Mouse (Mus musculus) neural tube, embryonic 13.5 days (tissue): ENCODE results near the gene Ascl2. TPM values are rescaled to one million over a fixed set of nuclear protein-coding genes. Genes with fewer than 3 reads are reported as not detected.

Experiments used
- ATAC-seq: fragments of 200-750 bp; cut with Nextera tagmentation; 2 replicates; pipeline ENCODE4 v1.8.0; 2017; ENCODE audit warnings: low read depth, mild to moderate bottlenecking, moderate TSS enrichment, moderate library complexity
- H3K27ac ChIP-seq: fragments of 300-500 bp; sonication (generic); replicated peaks from 2 replicates; pipeline ENCODE4 v1.5.1; 2015; ENCODE audit warnings: moderate library complexity, mild to moderate bottlenecking, inconsistent platforms
- H3K27me3 ChIP-seq: fragments of 300-500 bp; sonication (generic); 2 replicates; pipeline ENCODE4 v1.6.1; 2015; ENCODE audit warnings: mild to moderate bottlenecking, inconsistent platforms
- H3K36me3 ChIP-seq: fragments of 300-500 bp; sonication (generic); 2 replicates; pipeline ENCODE4 v1.6.1; 2015; ENCODE audit warnings: mild to moderate bottlenecking, inconsistent platforms
- H3K4me1 ChIP-seq: fragments of 300-500 bp; sonication (generic); replicated peaks from 2 replicates; pipeline ENCODE4 v1.6.1; 2015; ENCODE audit warnings: inconsistent platforms
- H3K4me2 ChIP-seq: fragments of 300-500 bp; sonication (generic); 2 replicates; pipeline ENCODE4 v1.6.1; 2015; ENCODE audit warnings: inconsistent platforms, mild to moderate bottlenecking, moderate library complexity
- H3K4me3 ChIP-seq: fragments of 300-500 bp; sonication (generic); 2 replicates; pipeline ENCODE4 v1.5.1; 2015; ENCODE audit warnings: mild to moderate bottlenecking, inconsistent platforms
- H3K9ac ChIP-seq: fragments of 300-500 bp; sonication (generic); 2 replicates; pipeline ENCODE4 v1.6.1; 2015; ENCODE audit warnings: moderate library complexity, mild to moderate bottlenecking, inconsistent platforms
- H3K9me3 ChIP-seq: fragments of 300-500 bp; sonication (generic); 2 replicates; pipeline ENCODE4 v1.6.1; 2016; ENCODE audit warnings: inconsistent platforms
- WGBS: fragments of 180-500 bp; shearing (Covaris S2); methylation state at CpG from one replicate; pipeline ENCODE4 v1.1.7; 2015; 5-methylcytosine and 5-hydroxymethylcytosine counted together
- polyA plus RNA-seq: library from polyadenylated mRNA; unstranded; fragments of >200 nt; fragmentation: Nextera tagmentation; extraction: Ambion mirVana; gene quantifications from 2 replicates; pipeline ENCODE4 v1.2.1, GENCODE M21; 2015

Gene Ascl2
- polyA plus RNA-seq = 0.55 and 0.98 TPM in 2 replicates

DNA sequence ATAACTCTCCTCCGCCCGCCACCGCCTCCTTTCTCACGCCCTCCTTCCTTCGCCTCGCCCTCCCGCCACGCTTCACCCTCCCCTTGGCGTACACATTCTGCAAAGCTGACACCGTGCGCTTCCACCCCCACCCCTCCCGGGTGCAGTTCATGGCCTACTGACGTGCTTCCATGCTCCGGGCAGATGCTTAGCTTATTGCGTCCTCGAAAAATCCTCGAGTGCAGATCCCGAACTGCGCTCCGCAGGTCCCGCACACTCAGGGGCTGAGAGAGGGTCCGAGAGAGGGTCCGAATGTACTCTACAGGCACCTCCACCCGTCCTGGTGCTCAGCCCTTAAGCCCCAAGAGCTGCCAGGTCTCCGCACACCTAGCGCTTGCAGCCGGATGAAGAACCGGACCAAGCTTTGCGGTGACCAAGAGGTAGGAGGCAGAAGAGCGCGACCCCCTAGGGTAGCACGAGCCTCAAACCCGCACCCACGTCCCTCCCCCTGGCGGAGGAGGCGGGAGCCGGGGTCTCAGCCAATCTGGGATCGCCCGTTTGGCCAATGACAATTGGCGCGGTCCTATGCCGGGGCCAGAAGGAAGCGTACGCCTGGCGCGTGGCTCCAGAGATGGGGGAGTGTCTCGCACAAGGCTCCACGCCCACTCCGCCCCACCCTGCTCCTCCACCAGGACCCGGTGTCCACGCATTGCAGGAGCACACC, at the start of gene Ascl2:
TSS of gene Ascl2 (minus strand) at position 456 of the 703 bp plus-strand sequence.
- H3K9ac ChIP-seq = peak within 1 kb of the TSS; percentile 46
- H3K9me3 ChIP-seq = no peaks in the 10 kb centered on the region
- H3K4me3 ChIP-seq = peak within 1 kb of the TSS; percentile 44
- peak within 1 kb of the TSS; percentile 88 for H3K4me2 ChIP-seq
- H3K4me1 ChIP-seq = peaks cover 25% of the 10 kb centered on the region
- H3K36me3 ChIP-seq = no peaks in the 10 kb centered on the region
- no peak within 1 kb of the TSS for H3K27ac ChIP-seq
- peak; percentile 60 for ATAC-seq
- peaks cover 85% of the 10 kb centered on the region for H3K27me3 ChIP-seq
- WGBS = 1% methylated on average over 50 of the region's 51 CpGs

DNA sequence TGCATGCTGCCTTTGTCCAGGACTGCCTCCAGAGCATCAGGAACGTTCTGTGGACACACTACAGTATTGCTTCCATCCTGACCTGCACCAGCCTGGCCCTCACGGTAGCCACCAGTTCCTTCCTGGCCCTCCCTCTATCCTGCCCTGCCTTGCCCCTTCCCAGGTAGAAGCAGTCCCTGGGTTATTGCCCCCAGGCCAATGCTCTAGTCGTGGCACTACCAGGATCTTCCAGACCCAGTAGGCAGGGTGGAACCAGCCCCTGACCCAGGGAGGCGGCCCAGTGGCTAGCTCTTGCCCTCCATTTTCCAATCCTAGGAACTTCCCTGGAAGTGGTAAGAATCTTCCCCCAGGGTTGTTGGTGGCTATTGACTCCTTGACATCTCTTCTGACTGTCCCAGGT, 48.1 kb upstream of the Ascl2 start:
- ATAC-seq = no peak
- 78% methylated on average over 4 of the region's 4 CpGs for whole genome bisulfite sequencing
- no peaks in the 10 kb centered on the region for H3K36me3 ChIP-seq
- H3K4me3 ChIP-seq = no peak overlapping the region
- no peak overlapping the region for H3K4me2 ChIP-seq
- H3K27me3 ChIP-seq = no peaks in the 10 kb centered on the region
- H3K4me1 ChIP-seq = peaks cover 44% of the 10 kb centered on the region
- no peak overlapping the region for H3K9ac ChIP-seq
- no peaks in the 10 kb centered on the region for H3K9me3 ChIP-seq
- 0 out of 2 replicates have a peak overlapping the region, but pooled peaks have one; percentile 15 for H3K27ac ChIP-seq

DNA sequence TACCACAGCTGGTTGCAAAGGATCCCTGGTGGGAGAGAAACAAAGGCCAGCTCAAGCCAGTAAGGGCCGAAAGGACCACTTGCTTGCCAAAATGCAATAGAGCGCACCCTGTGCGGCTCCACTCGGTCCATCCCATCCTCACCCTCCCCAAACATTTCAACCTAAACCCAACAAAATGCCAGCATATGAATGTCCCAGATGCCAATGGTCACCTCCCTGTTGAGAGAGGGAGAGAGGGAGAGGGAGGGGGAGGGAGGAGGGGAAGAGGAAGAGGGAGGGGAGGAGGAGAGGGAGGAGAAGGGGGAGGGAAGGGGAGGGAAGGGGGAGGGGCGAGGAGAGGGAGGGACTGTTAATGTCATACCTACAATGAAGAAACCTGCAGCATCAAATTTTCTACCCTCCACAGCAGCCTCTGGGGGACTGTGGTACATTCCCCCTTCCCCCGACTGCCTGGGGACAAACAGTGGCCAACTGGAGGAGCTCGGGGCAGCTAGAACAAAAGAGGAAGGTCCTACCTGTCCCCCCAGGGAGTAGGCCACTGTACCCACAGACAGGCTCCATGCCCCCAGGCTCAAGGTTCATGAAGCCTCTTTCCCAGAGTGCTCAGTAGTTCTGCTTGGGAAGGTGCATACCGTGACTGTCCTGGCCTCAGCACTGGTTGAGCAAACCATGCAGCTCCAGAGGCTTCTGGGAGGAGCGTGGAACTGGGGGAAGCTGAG, 47.5 kb upstream of the Ascl2 start:
- Histone ChIP-seq H3K27me3 (no peaks in the 10 kb centered on the region), H3K4me2 (no peak overlapping the region), H3K4me3 (no peak overlapping the region), H3K9ac (no peak overlapping the region), H3K36me3 (no peaks in the 10 kb centered on the region), H3K4me1 (peaks cover 49% of the 10 kb centered on the region), H3K27ac (peak overlapping the region; percentile 65), H3K9me3 (no peaks in the 10 kb centered on the region)
- ATAC-seq = peak; percentile 12; the same call in 1 of the 2 replicates
- 39% methylated on average over 9 of the region's 9 CpGs for WGBS

DNA sequence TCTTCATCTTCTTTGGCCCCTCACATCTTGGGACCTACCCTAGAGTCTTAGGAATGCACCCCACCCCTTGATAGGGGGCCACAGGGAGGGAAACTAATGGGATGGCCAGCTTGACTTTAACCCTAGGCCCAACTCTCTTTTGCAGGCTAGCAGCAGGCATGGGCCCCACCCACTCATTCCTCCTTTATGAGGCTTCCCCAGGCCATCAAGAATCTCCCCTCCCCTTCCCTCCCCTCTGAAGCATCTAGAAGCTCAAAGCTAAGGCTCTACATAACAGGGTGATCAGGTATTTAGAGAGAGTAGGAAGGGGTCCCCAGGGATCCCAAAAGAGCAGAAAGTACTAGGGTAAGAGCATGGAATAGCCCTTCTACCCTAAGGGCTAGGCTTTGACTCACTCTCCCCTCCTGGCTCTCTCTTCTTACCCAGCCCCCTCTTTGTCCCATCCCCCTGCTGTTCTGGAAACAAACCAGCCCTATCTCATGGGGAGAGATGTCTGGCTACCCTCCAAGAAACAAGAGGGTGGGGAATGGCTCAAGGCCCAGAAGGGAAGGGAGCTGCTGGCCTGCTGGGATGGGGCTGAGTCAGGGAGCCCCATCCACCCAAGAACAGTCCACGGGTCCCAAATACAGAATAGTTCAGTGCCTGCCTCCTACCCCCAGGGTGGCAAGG, 46.8 kb upstream of the Ascl2 start:
- H3K4me2 ChIP-seq = no peak overlapping the region

DNA sequence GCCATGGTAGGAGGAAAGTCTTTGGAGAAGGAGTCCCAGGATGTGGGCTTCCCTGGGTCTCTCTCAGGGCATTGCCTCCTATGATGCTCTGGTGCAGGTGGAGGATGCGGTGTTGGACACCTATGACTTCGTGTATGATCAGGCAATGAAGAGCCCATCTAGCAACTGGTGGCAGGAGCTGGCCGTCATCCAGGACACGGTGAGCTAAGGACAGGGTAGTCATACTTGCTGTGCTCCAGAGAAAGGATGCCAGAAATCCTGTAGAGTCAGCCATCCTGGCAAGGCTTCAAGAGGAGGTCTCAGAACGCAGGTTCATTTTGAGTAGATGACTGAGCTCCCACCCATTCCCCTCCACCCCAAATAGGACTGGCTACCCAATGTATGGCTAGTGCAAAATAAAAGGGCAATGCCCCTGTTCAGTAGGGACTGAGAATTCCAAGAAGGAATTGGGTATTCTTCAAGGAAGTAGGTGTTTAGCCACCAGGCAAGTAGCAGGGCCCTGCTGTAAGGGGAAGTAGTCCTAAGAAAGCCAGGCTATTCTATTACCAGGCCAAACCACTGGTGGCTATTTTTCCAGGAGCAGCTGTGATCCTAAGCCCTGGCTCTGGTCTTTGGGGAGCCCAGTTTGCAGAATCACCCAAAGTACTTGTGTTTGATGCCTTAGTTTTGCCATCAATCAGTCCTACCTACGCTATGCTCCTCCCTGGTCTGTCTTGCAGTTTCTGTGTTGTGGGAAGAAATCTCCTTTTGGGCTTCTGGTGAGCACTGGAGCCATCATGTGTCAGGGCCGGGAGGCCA, 46.0 kb upstream of the Ascl2 start:
- Histone ChIP-seq H3K4me3 (no peak overlapping the region), H3K27me3 (no peaks in the 10 kb centered on the region), H3K4me1 (peaks cover 49% of the 10 kb centered on the region), H3K36me3 (no peaks in the 10 kb centered on the region), H3K9ac (no peak overlapping the region), H3K9me3 (no peaks in the 10 kb centered on the region), H3K4me2 (no peak overlapping the region), H3K27ac (0 out of 2 replicates have a peak overlapping the region, but pooled peaks have one; percentile 65)
- ATAC-seq = no peak
- 84% methylated on average over 7 of the region's 7 CpGs for WGBS

More for the DNA sequence above, 46.8 kb upstream of the Ascl2 start:
- Histone ChIP-seq H3K4me3 (no peak overlapping the region), H3K27me3 (no peaks in the 10 kb centered on the region), H3K27ac (peak overlapping the region; percentile 65), H3K4me1 (peaks cover 49% of the 10 kb centered on the region), H3K9ac (no peak overlapping the region), H3K36me3 (no peaks in the 10 kb centered on the region), H3K9me3 (no peaks in the 10 kb centered on the region)
- 0% methylated on average over 1 of the region's 1 CpGs for WGBS
- ATAC-seq = peak; percentile 67

DNA sequence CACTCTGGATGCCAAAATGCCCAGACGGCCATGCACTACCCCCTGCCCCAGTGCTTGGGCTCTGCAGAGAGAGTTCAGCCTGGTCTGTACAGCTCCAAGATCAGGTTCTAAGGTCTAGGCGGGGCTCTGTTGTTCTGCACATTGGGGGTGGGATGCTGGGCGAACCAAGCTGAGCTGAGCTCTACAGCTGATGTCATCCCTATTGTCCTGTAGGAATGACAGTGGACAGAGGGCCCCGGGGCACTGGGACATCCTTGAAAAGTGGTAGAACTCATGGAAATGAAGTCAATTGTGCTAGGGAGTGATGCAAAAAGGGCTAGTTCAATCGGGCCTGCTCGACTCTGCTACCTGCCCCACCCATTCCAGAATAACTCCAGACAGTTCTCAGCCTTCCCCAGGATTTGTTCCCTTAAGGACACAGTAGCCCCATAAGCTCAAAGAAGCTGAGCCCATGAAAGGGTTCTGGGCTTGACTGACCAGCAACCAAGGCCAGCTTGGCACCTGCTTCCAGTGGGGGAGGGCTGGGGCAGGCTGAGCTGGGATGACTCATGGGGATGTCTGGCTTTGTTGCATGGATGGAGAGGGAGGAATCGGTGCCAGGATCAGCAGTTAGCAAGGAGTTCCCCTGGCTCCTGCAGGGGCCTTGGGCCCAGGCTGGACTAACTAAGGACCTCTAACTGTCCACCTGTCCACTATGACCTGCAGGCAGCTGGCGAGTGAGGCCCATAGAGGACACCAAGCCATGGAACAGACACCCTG, 44.5 kb upstream of the Ascl2 start:
- ATAC-seq = no peak
- Histone ChIP-seq H3K27me3 (no peaks in the 10 kb centered on the region), H3K9ac (no peak overlapping the region), H3K27ac (no peak overlapping the region), H3K9me3 (no peaks in the 10 kb centered on the region), H3K4me3 (no peak overlapping the region), H3K4me2 (no peak overlapping the region), H3K4me1 (peaks cover 62% of the 10 kb centered on the region), H3K36me3 (no peaks in the 10 kb centered on the region)
- WGBS = 70% methylated on average over 8 of the region's 8 CpGs

DNA sequence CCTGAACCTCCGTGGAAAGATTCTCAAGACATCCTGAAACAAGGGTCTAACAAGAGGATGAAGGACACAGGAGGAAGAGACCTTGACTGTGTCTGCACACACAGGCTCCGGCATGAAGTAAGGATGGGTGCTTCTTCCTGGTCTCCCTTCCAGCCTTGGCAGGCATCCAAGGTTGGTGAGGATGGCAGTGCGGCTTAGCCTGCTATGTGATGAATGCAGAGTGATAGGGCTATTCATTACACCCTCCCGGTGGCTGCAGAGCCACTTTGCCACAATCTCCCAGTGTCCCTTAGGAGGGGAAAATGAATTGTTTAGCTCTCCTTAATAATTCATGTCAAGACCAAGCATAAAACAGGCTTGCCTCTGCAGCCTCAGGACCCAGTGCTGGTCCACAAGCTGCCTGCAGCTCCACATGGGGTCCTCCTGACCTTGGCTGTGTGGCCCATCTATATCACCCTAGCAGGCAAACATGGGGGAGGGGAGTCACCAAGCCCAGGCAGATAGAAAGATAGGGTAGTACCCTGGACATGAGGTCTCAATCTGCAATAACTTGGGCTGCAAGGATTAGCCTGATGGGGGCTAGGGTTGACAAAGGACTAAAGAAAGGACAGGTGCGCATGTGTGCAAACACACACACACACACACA, 43.3 kb upstream of the Ascl2 start:
- 0 out of 2 replicates have a peak, but pooled peaks have one; percentile 9 for ATAC-seq
- WGBS = 32% methylated on average over 4 of the region's 5 CpGs
- peak overlapping the region; percentile 42 for H3K27ac ChIP-seq

DNA sequence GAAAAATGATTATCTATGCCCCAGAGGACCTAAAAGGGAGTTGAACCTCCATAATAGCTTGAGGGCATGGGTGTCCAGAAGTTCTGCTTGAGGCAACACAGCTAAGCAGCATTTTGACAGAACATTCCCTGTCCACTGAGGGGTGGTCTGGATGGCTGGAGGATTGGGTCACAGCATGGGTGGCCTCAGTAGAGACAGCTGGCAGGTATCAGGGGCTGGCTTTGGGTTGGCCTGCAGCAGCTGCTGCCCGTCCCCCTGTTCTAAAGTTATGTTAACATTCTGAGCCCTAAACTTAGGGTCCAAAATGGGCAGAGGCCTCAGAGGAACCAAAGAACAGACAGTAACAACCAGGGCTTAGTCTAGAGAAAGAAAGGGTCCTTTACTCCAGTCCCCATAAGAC, 42.2 kb upstream of the Ascl2 start:
- ATAC-seq = no peak
- H3K4me1 ChIP-seq = peaks cover 70% of the 10 kb centered on the region

More for the DNA sequence above, 43.3 kb upstream of the Ascl2 start:
- no peaks in the 10 kb centered on the region for H3K9me3 ChIP-seq
- H3K4me2 ChIP-seq = no peak overlapping the region
- H3K9ac ChIP-seq = no peak overlapping the region
- peaks cover 74% of the 10 kb centered on the region for H3K4me1 ChIP-seq
- H3K27me3 ChIP-seq = no peaks in the 10 kb centered on the region
- no peak overlapping the region for H3K4me3 ChIP-seq
- H3K36me3 ChIP-seq = no peaks in the 10 kb centered on the region

DNA sequence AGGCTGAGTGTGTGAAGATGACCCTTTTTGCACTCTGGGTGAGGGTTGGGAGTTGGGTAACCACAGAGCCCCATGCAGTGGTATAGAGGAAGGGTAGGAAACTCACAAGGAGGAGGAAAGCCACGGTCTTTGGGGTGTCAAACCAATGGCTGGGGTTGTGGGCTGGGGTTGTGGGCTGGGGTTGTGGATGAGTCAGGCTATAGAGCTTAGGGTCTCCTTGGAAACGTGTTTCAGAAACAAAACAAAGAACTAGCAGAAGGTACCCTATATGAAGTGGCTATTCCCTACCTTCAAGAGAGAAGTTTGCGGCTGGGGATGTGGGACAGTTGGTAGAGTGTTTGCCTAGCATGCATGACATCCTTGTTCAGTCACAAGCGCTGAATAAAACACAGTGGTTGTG, 40.9 kb upstream of the Ascl2 start:
- Histone ChIP-seq H3K9me3 (no peaks in the 10 kb centered on the region), H3K27ac (peak overlapping the region; percentile 87; the same call in 1 of the 2 replicates), H3K4me1 (peaks cover 61% of the 10 kb centered on the region), H3K27me3 (no peaks in the 10 kb centered on the region; the same call in 1 of the 2 replicates), H3K4me2 (no peak overlapping the region), H3K9ac (no peak overlapping the region), H3K4me3 (no peak overlapping the region), H3K36me3 (no peaks in the 10 kb centered on the region)
- WGBS = 89% methylated on average over 4 of the region's 4 CpGs
- no peak for ATAC-seq

More for the DNA sequence above, 42.2 kb upstream of the Ascl2 start:
- WGBS = 75% methylated on average over 1 of the region's 1 CpGs
- no peak overlapping the region for H3K27ac ChIP-seq
- no peak overlapping the region for H3K9ac ChIP-seq
- H3K9me3 ChIP-seq = no peaks in the 10 kb centered on the region
- H3K4me3 ChIP-seq = no peak overlapping the region
- H3K4me2 ChIP-seq = no peak overlapping the region
- H3K36me3 ChIP-seq = no peaks in the 10 kb centered on the region
- H3K27me3 ChIP-seq = no peaks in the 10 kb centered on the region

DNA sequence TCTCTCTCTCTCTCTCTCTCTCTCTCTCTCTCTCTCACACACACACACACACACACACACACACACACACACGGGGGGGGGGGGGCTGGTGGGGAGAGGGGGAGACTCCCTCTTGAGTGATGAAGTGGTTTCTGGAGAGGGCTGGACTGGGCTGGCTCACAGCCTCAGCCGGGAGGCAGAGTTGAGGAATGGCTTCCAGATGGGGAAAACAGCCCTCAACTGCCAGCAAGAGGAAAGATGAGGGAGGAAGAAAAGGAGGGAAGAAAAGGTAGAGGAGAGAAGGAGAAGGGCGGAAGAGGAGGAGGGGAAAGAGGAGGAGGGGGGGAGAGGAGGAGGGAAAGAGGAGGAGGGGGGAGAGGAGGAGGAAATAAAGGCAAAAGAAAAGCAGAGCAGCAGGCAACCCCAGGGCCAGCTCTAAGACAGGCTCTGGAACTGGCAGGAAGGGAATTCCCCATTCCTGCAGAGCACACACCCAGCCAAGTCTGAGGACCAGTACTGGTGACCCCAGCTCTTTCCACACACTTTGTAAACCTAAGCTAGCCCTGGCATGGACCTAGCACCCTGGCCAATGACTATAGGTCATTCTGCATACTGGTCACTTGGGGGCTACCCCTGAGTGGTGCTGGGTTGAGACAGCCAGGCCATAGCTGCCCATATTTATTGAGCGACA, 40.1 kb upstream of the Ascl2 start:
- no peaks in the 10 kb centered on the region for H3K36me3 ChIP-seq
- WGBS = 38% methylated on average over 3 of the region's 4 CpGs
- H3K27ac ChIP-seq = peak overlapping the region; percentile 87
- H3K4me1 ChIP-seq = peaks cover 59% of the 10 kb centered on the region
- peak overlapping the region; percentile 26; the same call in 1 of the 2 replicates for H3K9ac ChIP-seq
- no peaks in the 10 kb centered on the region; the same call in 1 of the 2 replicates for H3K27me3 ChIP-seq
- no peak overlapping the region; the same call in 1 of the 2 replicates for H3K4me2 ChIP-seq
- no peak for ATAC-seq
- no peak overlapping the region for H3K4me3 ChIP-seq
- no peaks in the 10 kb centered on the region for H3K9me3 ChIP-seq
